ENCODE assay signal across 8 mouse cellular contexts in genomic region chr9:50852634-50853349, GRCm38 (mm10). TPM values are rescaled to one million over a fixed set of nuclear protein-coding genes. Genes with fewer than 3 reads are reported as not detected.
A peak's percentile ranks its signal among the peaks of the same experiment; 100 is the strongest.
DNase-seq lines count a peak whose midpoint lies in the region; ATAC-seq and TF ChIP-seq lines count a peak whose summit lies in the region.

No protein-coding gene starts in this region.

- 0 out of 2 replicates have a peak, but pooled peaks cover 5% of the 10 kb centered on the region for H3K27me3 ChIP-seq in hindbrain, embryonic 10.5 days (ENCODE audit: insufficient read depth, poor library complexity, severe bottlenecking)
- no peaks in the 10 kb centered on the region for H3K27me3 ChIP-seq in hindbrain, embryonic 12.5 days
- H3K27me3 ChIP-seq in spleen, adult 2 months (ENCODE audit: control insufficient read depth, insufficient read depth, low read length): no peaks in the 10 kb centered on the region
- H3K27me3 ChIP-seq in forebrain, embryonic 16.5 days (replicated peaks; ENCODE audit: control insufficient read depth, insufficient read depth, low read length): no peaks in the 10 kb centered on the region
- H3K27me3 ChIP-seq in neural tube, embryonic 15.5 days (replicated peaks): no peaks in the 10 kb centered on the region

- no peak for TF ChIP-seq POLR2A in spleen, adult 2 months (IDR thresholded peaks at IDR 0.05; ENCODE audit: low read depth, low read length)

- no peak for ATAC-seq in hindbrain, embryonic 12.5 days (ENCODE audit: low FRiP score)
- no peak for ATAC-seq in forebrain, embryonic 16.5 days
- peak; percentile 21 for ATAC-seq in megakaryocyte-erythroid progenitor cell, adult 5-6 weeks (replicated peaks; ENCODE audit: low FRiP score, low TSS enrichment, poor library complexity, severe bottlenecking)
- ATAC-seq in neural tube, embryonic 15.5 days (ENCODE audit: low FRiP score): no peak

- WGBS in hindbrain, embryonic 10.5 days: 82% methylated on average over 17 of the region's 17 CpGs
- 79% methylated on average over 17 of the region's 17 CpGs for WGBS in hindbrain, embryonic 12.5 days
- WGBS in spleen, adult 2 months: 34% methylated on average over 17 of the region's 17 CpGs
- WGBS in forebrain, embryonic 16.5 days: 44% methylated on average over 17 of the region's 17 CpGs
- 71% methylated on average over 17 of the region's 17 CpGs for WGBS in neural tube, embryonic 15.5 days

- H3K27ac ChIP-seq in hindbrain, embryonic 10.5 days: 0 out of 2 replicates have a peak overlapping the region, but pooled peaks have one; percentile 5
- H3K27ac ChIP-seq in hindbrain, embryonic 12.5 days: no peak overlapping the region
- H3K27ac ChIP-seq in spleen, adult 2 months (ENCODE audit: insufficient read depth, low read length): peak overlapping the region; percentile 46
- no peak overlapping the region for H3K27ac ChIP-seq in forebrain, embryonic 16.5 days (ENCODE audit: low read length)
- no peak overlapping the region for H3K27ac ChIP-seq in neural tube, embryonic 15.5 days (replicated peaks)

- H3K4me1 ChIP-seq in hindbrain, embryonic 10.5 days (replicated peaks): peaks cover 48% of the 10 kb centered on the region
- peaks cover 15% of the 10 kb centered on the region for H3K4me1 ChIP-seq in hindbrain, embryonic 12.5 days
- no peaks in the 10 kb centered on the region for H3K4me1 ChIP-seq in spleen, adult 2 months (ENCODE audit: control insufficient read depth, insufficient read depth, insufficient read length)
- peaks cover 35% of the 10 kb centered on the region for H3K4me1 ChIP-seq in forebrain, embryonic 16.5 days (replicated peaks; ENCODE audit: control insufficient read depth, insufficient read depth, low read length)
- H3K4me1 ChIP-seq in neural tube, embryonic 15.5 days: peaks cover 13% of the 10 kb centered on the region

- no peak overlapping the region for H3K4me3 ChIP-seq in hindbrain, embryonic 10.5 days
- no peak overlapping the region for H3K4me3 ChIP-seq in hindbrain, embryonic 12.5 days
- no peak overlapping the region for H3K4me3 ChIP-seq in spleen, adult 2 months (ENCODE audit: extremely low read depth, insufficient read depth, insufficient read length)
- no peak overlapping the region for H3K4me3 ChIP-seq in forebrain, embryonic 16.5 days (replicated peaks; ENCODE audit: low read length)
- no peak overlapping the region for H3K4me3 ChIP-seq in neural tube, embryonic 15.5 days (replicated peaks)

- no peaks in the 10 kb centered on the region for H3K9me3 ChIP-seq in hindbrain, embryonic 10.5 days
- H3K9me3 ChIP-seq in hindbrain, embryonic 12.5 days (replicated peaks): no peaks in the 10 kb centered on the region
- H3K9me3 ChIP-seq in forebrain, embryonic 16.5 days (ENCODE audit: control insufficient read depth, low read length): no peaks in the 10 kb centered on the region
- H3K9me3 ChIP-seq in neural tube, embryonic 15.5 days (replicated peaks): no peaks in the 10 kb centered on the region

- no peak overlapping the region for H3K4me2 ChIP-seq in hindbrain, embryonic 12.5 days (replicated peaks)
- peak overlapping the region; percentile 20 for H3K4me2 ChIP-seq in forebrain, embryonic 16.5 days (ENCODE audit: low read length)
- H3K4me2 ChIP-seq in neural tube, embryonic 15.5 days: no peak overlapping the region

- DNase-seq in hindbrain, embryonic 10.5 days (ENCODE audit: low spot score): no peak
- no peak for DNase-seq in spleen, adult 2 months (ENCODE audit: low read depth in 1 of 2, low spot score in 2 of 2)
- no peak for DNase-seq in spleen, adult 18-20 months
- DNase-seq in thymus, postnatal 0 days (ENCODE audit: low spot score): no peak

- no peak overlapping the region for H3K9ac ChIP-seq in hindbrain, embryonic 12.5 days
- no peak overlapping the region for H3K9ac ChIP-seq in forebrain, embryonic 16.5 days (replicated peaks; ENCODE audit: low read depth, low read length)
- no peak overlapping the region for H3K9ac ChIP-seq in neural tube, embryonic 15.5 days (replicated peaks)

- no peaks in the 10 kb centered on the region for H3K36me3 ChIP-seq in hindbrain, embryonic 10.5 days
- no peaks in the 10 kb centered on the region for H3K36me3 ChIP-seq in hindbrain, embryonic 12.5 days
- no peaks in the 10 kb centered on the region for H3K36me3 ChIP-seq in spleen, adult 2 months (ENCODE audit: control insufficient read depth, insufficient read depth, low read length)
- no peaks in the 10 kb centered on the region for H3K36me3 ChIP-seq in forebrain, embryonic 16.5 days (ENCODE audit: control insufficient read depth, insufficient read depth)
- no peaks in the 10 kb centered on the region for H3K36me3 ChIP-seq in neural tube, embryonic 15.5 days

- TF ChIP-seq CTCF in spleen, adult 2 months (IDR thresholded peaks at IDR 0.05; ENCODE audit: extremely low read depth, insufficient read depth, insufficient read length, insufficient replicate concordance): no peak

RNA-seq across cellular contexts. Expression of gene Ppp2r1b, which starts 7.7 kb away (rescaled TPM):
- polyA plus RNA-seq in hindbrain, embryonic 10.5 days (2016; fragmentation: Nextera tagmentation; extraction: Ambion mirVana): 120 and 147 TPM in 2 replicates
- polyA plus RNA-seq in hindbrain, embryonic 12.5 days (2016; fragmentation: Nextera tagmentation; extraction: Ambion mirVana): 87.6 and 90.5 TPM in 2 replicates
- polyA plus RNA-seq in spleen, adult 2 months (2012; rRNA removed): 8.6 and 10.2 TPM in 2 replicates
- polyA plus RNA-seq in forebrain, embryonic 16.5 days (2015; fragmentation: Nextera tagmentation; extraction: Ambion mirVana): 86.4 and 104 TPM in 2 replicates
- 89.1 and 93.7 TPM in 2 replicates for total RNA-seq in megakaryocyte-erythroid progenitor cell, adult 5-6 weeks (2014; fragmentation: Nextera tagmentation)
- 88.2 and 109 TPM in 2 replicates for total RNA-seq in megakaryocyte-erythroid progenitor cell, adult 5-6 weeks (2017)
- polyA plus RNA-seq in thymus, postnatal 0 days (2015; fragmentation: Nextera tagmentation; extraction: Ambion mirVana): 47.0 and 48.7 TPM in 2 replicates
- 43.8 and 50.8 TPM in 2 replicates for polyA plus RNA-seq in neural tube, embryonic 15.5 days (2015; fragmentation: Nextera tagmentation; extraction: Ambion mirVana)

Comparison
In these comparisons a context has a peak if more than half of its experiments do, and no peak if none do; other contexts are left out.
1. H3K27ac ChIP-seq: peak in hindbrain, embryonic 10.5 days (single experiment) and spleen, adult 2 months (single experiment); none in hindbrain, embryonic 12.5 days (single experiment), forebrain, embryonic 16.5 days (single experiment) and neural tube, embryonic 15.5 days (single experiment).